8 mouse cellular contexts compared by ENCODE assay signal in the genomic region with DNA sequence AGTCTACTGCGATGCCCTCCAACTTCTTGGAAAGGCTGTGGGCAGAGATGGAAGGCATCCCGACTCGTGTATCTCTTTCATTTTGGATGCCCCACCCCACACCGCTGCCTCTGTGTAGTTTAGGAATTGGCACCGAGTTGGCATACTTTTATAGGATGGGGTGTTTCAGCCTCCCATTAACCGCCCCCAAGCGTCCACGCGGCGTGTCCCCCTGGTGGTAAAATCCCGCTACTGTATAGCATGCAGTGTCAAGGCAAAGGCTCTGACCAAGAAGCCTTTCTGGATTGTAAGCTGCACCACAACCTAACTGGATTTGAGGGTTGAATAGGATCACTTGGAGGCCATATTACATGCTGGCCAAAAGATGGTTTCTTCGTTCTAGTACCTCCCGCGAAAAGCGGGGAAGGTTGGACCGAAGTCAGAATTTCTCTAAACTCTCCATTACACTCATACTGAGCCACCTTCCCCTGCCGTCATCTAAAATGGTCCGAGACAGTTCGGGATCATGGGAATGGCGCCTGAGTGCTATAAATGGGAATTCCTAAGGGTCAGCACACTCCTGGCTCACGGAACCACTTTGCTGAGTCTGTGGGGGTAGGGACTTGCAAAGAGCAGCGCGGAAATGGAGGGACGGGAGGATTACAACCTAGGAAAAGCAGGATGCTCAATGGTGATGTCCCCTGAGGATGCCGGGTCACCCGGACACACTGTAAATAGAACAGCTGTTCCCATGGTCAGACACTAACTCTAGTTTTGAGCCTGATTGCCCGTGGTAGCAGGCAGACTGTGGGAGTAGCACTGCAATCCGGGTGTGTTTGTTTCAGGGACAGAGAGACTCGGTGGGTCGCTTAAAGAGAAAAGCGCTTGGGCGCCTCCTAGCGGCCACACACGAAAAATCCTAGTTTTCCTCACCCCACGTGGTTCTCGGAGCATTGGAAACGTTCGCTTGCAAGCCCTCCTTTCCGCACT. TPM values are rescaled to one million over a fixed set of nuclear protein-coding genes. Genes with fewer than 3 reads are reported as not detected.
A peak's percentile ranks its signal among the peaks of the same experiment; 100 is the strongest.
DNase-seq lines count a peak whose midpoint lies in the region; ATAC-seq lines count a peak whose summit lies in the region.

No protein-coding gene starts in this region.

- DNase-seq in CD4-positive helper T cell, adult 2 months (ENCODE audit: low read depth, low spot score), result peak; percentile 67
- DNase-seq in adrenal gland, adult 2 months, result peak; percentile 59
- DNase-seq in embryonic facial prominence, embryonic 10.5 days (ENCODE audit: low spot score), result peak; percentile 87
- peak; percentile 83 for DNase-seq in heart, embryonic 10.5 days (ENCODE audit: low spot score)
- DNase-seq in neural tube, embryonic 11.5 days (ENCODE audit: low spot score), result peak; percentile 82
- peak; percentile 32 to 43 for DNase-seq in thymus, adult 18-20 months

- H3K27me3 ChIP-seq in embryonic facial prominence, embryonic 10.5 days (replicated peaks; ENCODE audit: low read depth, poor library complexity, severe bottlenecking), result peaks cover 98% of the 10 kb centered on the region
- peaks cover 93% of the 10 kb centered on the region for H3K27me3 ChIP-seq in heart, embryonic 10.5 days (ENCODE audit: insufficient read depth, poor library complexity, severe bottlenecking)
- H3K27me3 ChIP-seq in kidney, embryonic 14.5 days (ENCODE audit: control insufficient read depth, insufficient read depth, low read length), result peaks cover 65% of the 10 kb centered on the region
- H3K27me3 ChIP-seq in liver, embryonic 16.5 days (ENCODE audit: control insufficient read depth, insufficient read depth, low read depth, low read length), result peaks cover 59% of the 10 kb centered on the region
- peaks cover 66% of the 10 kb centered on the region for H3K27me3 ChIP-seq in neural tube, embryonic 11.5 days (ENCODE audit: control insufficient read depth, insufficient read depth, low read length)

- H3K36me3 ChIP-seq in embryonic facial prominence, embryonic 10.5 days (replicated peaks), result no peaks in the 10 kb centered on the region
- no peaks in the 10 kb centered on the region for H3K36me3 ChIP-seq in heart, embryonic 10.5 days
- H3K36me3 ChIP-seq in kidney, embryonic 14.5 days (ENCODE audit: control insufficient read depth, insufficient read depth, low read length), result no peaks in the 10 kb centered on the region
- no peaks in the 10 kb centered on the region for H3K36me3 ChIP-seq in liver, embryonic 16.5 days (ENCODE audit: control insufficient read depth, insufficient read depth)
- no peaks in the 10 kb centered on the region for H3K36me3 ChIP-seq in neural tube, embryonic 11.5 days (ENCODE audit: control insufficient read depth, insufficient read depth, low read length)

- H3K9me3 ChIP-seq in embryonic facial prominence, embryonic 10.5 days, result no peaks in the 10 kb centered on the region
- no peaks in the 10 kb centered on the region for H3K9me3 ChIP-seq in heart, embryonic 10.5 days
- H3K9me3 ChIP-seq in kidney, embryonic 14.5 days (ENCODE audit: control insufficient read depth, low read length), result no peaks in the 10 kb centered on the region
- H3K9me3 ChIP-seq in liver, embryonic 16.5 days (replicated peaks; ENCODE audit: control insufficient read depth, low read length), result no peaks in the 10 kb centered on the region
- H3K9me3 ChIP-seq in neural tube, embryonic 11.5 days (ENCODE audit: control insufficient read depth, low read length), result no peaks in the 10 kb centered on the region

- whole genome bisulfite sequencing in embryonic facial prominence, embryonic 10.5 days, result 1% methylated on average over 39 of the region's 39 CpGs
- WGBS in heart, embryonic 10.5 days, result under 1% methylated on average over 39 of the region's 39 CpGs
- WGBS in kidney, embryonic 14.5 days, result 1% methylated on average over 39 of the region's 39 CpGs
- 1% methylated on average over 39 of the region's 39 CpGs for WGBS in liver, embryonic 16.5 days (ENCODE audit: insufficient replicate concordance)
- 2% methylated on average over 39 of the region's 39 CpGs for WGBS in neural tube, embryonic 11.5 days

- peak overlapping the region; percentile 44 for H3K4me2 ChIP-seq in kidney, embryonic 14.5 days (replicated peaks; ENCODE audit: low read depth, low read length)
- peak overlapping the region; percentile 49 for H3K4me2 ChIP-seq in liver, embryonic 16.5 days (ENCODE audit: low read depth, low read length)
- peak overlapping the region; percentile 43 for H3K4me2 ChIP-seq in neural tube, embryonic 11.5 days (ENCODE audit: low read depth)

- H3K4me3 ChIP-seq in embryonic facial prominence, embryonic 10.5 days, result peak overlapping the region; percentile 49
- H3K4me3 ChIP-seq in heart, embryonic 10.5 days, result peak overlapping the region; percentile 52
- peak overlapping the region; percentile 27 for H3K4me3 ChIP-seq in kidney, embryonic 14.5 days (ENCODE audit: low read length)
- peak overlapping the region; percentile 31 for H3K4me3 ChIP-seq in liver, embryonic 16.5 days (ENCODE audit: low read depth, low read length)
- H3K4me3 ChIP-seq in neural tube, embryonic 11.5 days (ENCODE audit: low read depth, low read length), result peak overlapping the region; percentile 19; the same call in 1 of the 2 replicates

- peaks cover 15% of the 10 kb centered on the region for H3K4me1 ChIP-seq in embryonic facial prominence, embryonic 10.5 days
- H3K4me1 ChIP-seq in heart, embryonic 10.5 days, result peaks cover 19% of the 10 kb centered on the region; the same call in 1 of the 2 replicates
- 0 out of 2 replicates have a peak, but pooled peaks cover 7% of the 10 kb centered on the region for H3K4me1 ChIP-seq in kidney, embryonic 14.5 days (ENCODE audit: control insufficient read depth, insufficient read depth, low read length)
- H3K4me1 ChIP-seq in liver, embryonic 16.5 days (ENCODE audit: control insufficient read depth, low read depth, low read length), result peaks cover 7% of the 10 kb centered on the region
- peaks cover 6% of the 10 kb centered on the region for H3K4me1 ChIP-seq in neural tube, embryonic 11.5 days (ENCODE audit: control insufficient read depth, insufficient read depth, low read length)

- no peak overlapping the region for H3K9ac ChIP-seq in kidney, embryonic 14.5 days (ENCODE audit: low read depth, low read length)
- no peak overlapping the region for H3K9ac ChIP-seq in liver, embryonic 16.5 days (ENCODE audit: low read depth, low read length)
- 0 out of 2 replicates have a peak overlapping the region, but pooled peaks have one; percentile 6 for H3K9ac ChIP-seq in neural tube, embryonic 11.5 days (ENCODE audit: low read length)

- no peak overlapping the region for H3K27ac ChIP-seq in embryonic facial prominence, embryonic 10.5 days (replicated peaks)
- no peak overlapping the region for H3K27ac ChIP-seq in heart, embryonic 10.5 days
- H3K27ac ChIP-seq in kidney, embryonic 14.5 days (ENCODE audit: low read depth, low read length), result no peak overlapping the region
- H3K27ac ChIP-seq in liver, embryonic 16.5 days (ENCODE audit: low read length), result no peak overlapping the region
- H3K27ac ChIP-seq in neural tube, embryonic 11.5 days (ENCODE audit: low read depth, low read length), result no peak overlapping the region

- ATAC-seq in kidney, embryonic 14.5 days (ENCODE audit: low FRiP score, low TSS enrichment), result peak; percentile 80
- peak; percentile 53; the same call in 1 of the 2 replicates for ATAC-seq in liver, embryonic 16.5 days (ENCODE audit: low read depth)
- ATAC-seq in neural tube, embryonic 11.5 days (ENCODE audit: insufficient read depth, low FRiP score, low TSS enrichment), result peak; percentile 48

RNA-seq across cellular contexts. Expression of gene Nkx2-2, which starts 15.7 kb away (rescaled TPM):
- not detected for total RNA-seq in adrenal gland, adult 2 months (2021)
- not detected in 2 replicates for polyA plus RNA-seq in adrenal gland, adult 2 months (2012; rRNA removed)
- 1.2 and 2.8 TPM in 2 replicates for polyA plus RNA-seq in embryonic facial prominence, embryonic 10.5 days (2016; fragmentation: Nextera tagmentation; extraction: Ambion mirVana)
- polyA plus RNA-seq in heart, embryonic 10.5 days (2016; fragmentation: Nextera tagmentation; extraction: Ambion mirVana), result 0.08 TPM in 1 of 2 replicates, not detected in the other
- polyA plus RNA-seq in kidney, embryonic 14.5 days (2014; fragmentation: Nextera tagmentation; extraction: Ambion mirVana), result not detected in 2 replicates
- polyA plus RNA-seq in liver, embryonic 16.5 days (2015; fragmentation: Nextera tagmentation; extraction: Ambion mirVana), result not detected in 2 replicates
- polyA plus RNA-seq in neural tube, embryonic 11.5 days (2014; fragmentation: Nextera tagmentation; extraction: Ambion mirVana), result 5.5 and 6.6 TPM in 2 replicates
